Mouse (Mus musculus): ENCODE results near the gene Lst1. TPM values are rescaled to one million over a fixed set of nuclear protein-coding genes. Genes with fewer than 3 reads are reported as not detected.

The Lst1 gene
- polyA plus RNA-seq, 1 experiment from 2014 or later, result 5.0 TPM

GRCm38 (mm10) chr17:35140490-35140996 lies 47.7 kb downstream of the Lst1 start:
- H3K4me1 ChIP-seq (ENCODE audit: control insufficient read depth, insufficient read depth, low read length), result peaks cover 9% of the 10 kb centered on the region; the same call in 1 of the 2 replicates
- H3K9ac ChIP-seq (ENCODE audit: low read depth, low read length), result no peak overlapping the region
- no peak overlapping the region for H3K4me3 ChIP-seq (ENCODE audit: low read depth, low read length)
- no peak overlapping the region for H3K27ac ChIP-seq (ENCODE audit: low read depth, low read length)
- no peaks in the 10 kb centered on the region for H3K9me3 ChIP-seq (replicated peaks; ENCODE audit: control insufficient read depth, low read length)
- H3K36me3 ChIP-seq (ENCODE audit: control insufficient read depth, insufficient read depth, low read length), result peaks cover 70% of the 10 kb centered on the region
- 78% methylated on average over 16 of the region's 16 CpGs for WGBS (ENCODE audit: insufficient replicate concordance)
- no peaks in the 10 kb centered on the region for H3K27me3 ChIP-seq (ENCODE audit: control insufficient read depth, insufficient read depth, low read length)
- no peak overlapping the region for H3K4me2 ChIP-seq
- ATAC-seq (replicated peaks; ENCODE audit: insufficient number of reproducible peaks, low FRiP score, low TSS enrichment), result no peak

- no peak for ATAC-seq (replicated peaks; ENCODE audit: insufficient number of reproducible peaks, low FRiP score, low TSS enrichment)
- no peak overlapping the region; the same call in 1 of the 2 replicates for H3K27ac ChIP-seq (ENCODE audit: low read depth, low read length)
- no peaks in the 10 kb centered on the region for H3K27me3 ChIP-seq (ENCODE audit: control insufficient read depth, insufficient read depth, low read length)
- WGBS (ENCODE audit: insufficient replicate concordance), result 95% methylated on average over 3 of the region's 3 CpGs
- H3K9me3 ChIP-seq (replicated peaks; ENCODE audit: control insufficient read depth, low read length), result no peaks in the 10 kb centered on the region
- peak overlapping the region; percentile 0; the same call in 1 of the 2 replicates for H3K4me3 ChIP-seq (ENCODE audit: low read depth, low read length)
- H3K36me3 ChIP-seq (ENCODE audit: control insufficient read depth, insufficient read depth, low read length), result peaks cover 58% of the 10 kb centered on the region
- H3K4me2 ChIP-seq, result no peak overlapping the region
- peaks cover 9% of the 10 kb centered on the region; the same call in 1 of the 2 replicates for H3K4me1 ChIP-seq (ENCODE audit: control insufficient read depth, insufficient read depth, low read length)
- H3K9ac ChIP-seq (ENCODE audit: low read depth, low read length), result no peak overlapping the region
These were observed 49.0 kb downstream of the Lst1 start for GRCm38 (mm10) chr17:35139269-35139668.

- Histone ChIP-seq H3K27ac (ENCODE audit: low read depth, low read length) (peak overlapping the region; percentile 96), H3K4me3 (ENCODE audit: low read depth, low read length) (peak overlapping the region; percentile 76), H3K4me2 (peak overlapping the region; percentile 94), H3K9ac (ENCODE audit: low read depth, low read length) (peak overlapping the region; percentile 91), H3K27me3 (ENCODE audit: control insufficient read depth, insufficient read depth, low read length) (no peaks in the 10 kb centered on the region), H3K36me3 (ENCODE audit: control insufficient read depth, insufficient read depth, low read length) (peaks cover 24% of the 10 kb centered on the region), H3K9me3 (replicated peaks; ENCODE audit: control insufficient read depth, low read length) (no peaks in the 10 kb centered on the region), H3K4me1 (ENCODE audit: control insufficient read depth, insufficient read depth, low read length) (peaks cover 9% of the 10 kb centered on the region; the same call in 1 of the 2 replicates)
- ATAC-seq (replicated peaks; ENCODE audit: insufficient number of reproducible peaks, low FRiP score, low TSS enrichment), result peak; percentile 63
- under 1% methylated on average over 42 of the region's 43 CpGs for WGBS (ENCODE audit: insufficient replicate concordance)
These were observed 52.5 kb downstream of the Lst1 start for GRCm38 (mm10) chr17:35135591-35136320.

Small RNA genes lying within 50 kb of the gene (microRNA-seq; reads per million reads assigned to microRNA genes)
- gene Mir6973a (ENCODE audit: borderline number of aligned reads), result not detected
- gene Mir6974 (ENCODE audit: borderline number of aligned reads), result not detected

Other genes starting within 250 kb of the Lst1 start
- 0.48 and 0.50 TPM in 2 replicates for gene Hspa1b, start 229.2 kb downstream of the Lst1 start, polyA plus RNA-seq (2014; fragmentation: Nextera tagmentation; extraction: Ambion mirVana)
- gene Gm20481, start 218.5 kb downstream of the Lst1 start, polyA plus RNA-seq (2014; fragmentation: Nextera tagmentation; extraction: Ambion mirVana), result not detected in 2 replicates
- 1.9 and 2.5 TPM in 2 replicates for gene Hspa1a, start 216.3 kb downstream of the Lst1 start, polyA plus RNA-seq (2014; fragmentation: Nextera tagmentation; extraction: Ambion mirVana)
- 1.7 and 4.0 TPM in 2 replicates for gene Hspa1l, start 215.7 kb downstream of the Lst1 start, polyA plus RNA-seq (2014; fragmentation: Nextera tagmentation; extraction: Ambion mirVana)
- 162 and 169 TPM in 2 replicates for gene Lsm2, start 206.6 kb downstream of the Lst1 start, polyA plus RNA-seq (2014; fragmentation: Nextera tagmentation; extraction: Ambion mirVana)
- gene Vars, start 187.5 kb downstream of the Lst1 start, polyA plus RNA-seq (2014; fragmentation: Nextera tagmentation; extraction: Ambion mirVana), result 55.7 and 59.7 TPM in 2 replicates
- 0.20 and 0.27 TPM in 2 replicates for gene Vwa7, start 171.9 kb downstream of the Lst1 start, polyA plus RNA-seq (2014; fragmentation: Nextera tagmentation; extraction: Ambion mirVana)
- gene Sapcd1, start 160.4 kb downstream of the Lst1 start, polyA plus RNA-seq (2014; fragmentation: Nextera tagmentation; extraction: Ambion mirVana), result 1.8 and 2.1 TPM in 2 replicates
- 4.4 and 4.6 TPM in 2 replicates for gene Msh5, start 141.7 kb downstream of the Lst1 start, polyA plus RNA-seq (2014; fragmentation: Nextera tagmentation; extraction: Ambion mirVana)
- 86.4 and 228 TPM in 2 replicates for gene Clic1, start 138.5 kb downstream of the Lst1 start, polyA plus RNA-seq (2014; fragmentation: Nextera tagmentation; extraction: Ambion mirVana)
- gene Ddah2, start 129.4 kb downstream of the Lst1 start, polyA plus RNA-seq (2014; fragmentation: Nextera tagmentation; extraction: Ambion mirVana), result 213 and 217 TPM in 2 replicates
- not detected in 2 replicates for gene Ly6g6c, start 123.1 kb downstream of the Lst1 start, polyA plus RNA-seq (2014; fragmentation: Nextera tagmentation; extraction: Ambion mirVana)
- 1.4 and 1.8 TPM in 2 replicates for gene Mpig6b, start 122.3 kb downstream of the Lst1 start, polyA plus RNA-seq (2014; fragmentation: Nextera tagmentation; extraction: Ambion mirVana)
- 0.42 TPM in 1 of 2 replicates, not detected in the other for gene Ly6g6e, start 111.5 kb downstream of the Lst1 start, polyA plus RNA-seq (2014; fragmentation: Nextera tagmentation; extraction: Ambion mirVana)
- 2.0 and 2.2 TPM in 2 replicates for gene Ly6g6d, start 110.4 kb downstream of the Lst1 start, polyA plus RNA-seq (2014; fragmentation: Nextera tagmentation; extraction: Ambion mirVana)
- 1.8 TPM in 2 replicates for gene Ly6g6f, start 102.8 kb downstream of the Lst1 start, polyA plus RNA-seq (2014; fragmentation: Nextera tagmentation; extraction: Ambion mirVana)
- 47.4 and 51.2 TPM in 2 replicates for gene Abhd16a, start 99.2 kb downstream of the Lst1 start, polyA plus RNA-seq (2014; fragmentation: Nextera tagmentation; extraction: Ambion mirVana)
- gene Ly6g5c, start 80.2 kb downstream of the Lst1 start, polyA plus RNA-seq (2014; fragmentation: Nextera tagmentation; extraction: Ambion mirVana), result not detected in 2 replicates
- gene Ly6g5b, start 73.0 kb downstream of the Lst1 start, polyA plus RNA-seq (2014; fragmentation: Nextera tagmentation; extraction: Ambion mirVana), result 0.36 and 0.56 TPM in 2 replicates
- gene Gpank1, start 67.0 kb downstream of the Lst1 start, polyA plus RNA-seq (2014; fragmentation: Nextera tagmentation; extraction: Ambion mirVana), result 15.7 and 17.2 TPM in 2 replicates
- 221 and 222 TPM in 2 replicates for gene Csnk2b, start 66.4 kb downstream of the Lst1 start, polyA plus RNA-seq (2014; fragmentation: Nextera tagmentation; extraction: Ambion mirVana)
- 8.4 and 10.8 TPM in 2 replicates for gene D17H6S53E, start 62.1 kb downstream of the Lst1 start, polyA plus RNA-seq (2014; fragmentation: Nextera tagmentation; extraction: Ambion mirVana)
- 2.3 and 12.9 TPM in 2 replicates for gene Apom, start 56.4 kb downstream of the Lst1 start, polyA plus RNA-seq (2014; fragmentation: Nextera tagmentation; extraction: Ambion mirVana)
- gene Bag6, start 53.3 kb downstream of the Lst1 start, polyA plus RNA-seq (2014; fragmentation: Nextera tagmentation; extraction: Ambion mirVana), result 72.5 and 77.4 TPM in 2 replicates
- gene Prrc2a, start 23.5 kb downstream of the Lst1 start, polyA plus RNA-seq (2014; fragmentation: Nextera tagmentation; extraction: Ambion mirVana), result 128 and 163 TPM in 2 replicates
- gene Aif1, start 12.4 kb downstream of the Lst1 start, polyA plus RNA-seq (2014; fragmentation: Nextera tagmentation; extraction: Ambion mirVana), result 2.7 and 4.2 TPM in 2 replicates
- gene Ltb, start 6.0 kb upstream of the Lst1 start, polyA plus RNA-seq (2014; fragmentation: Nextera tagmentation; extraction: Ambion mirVana), result 0.42 TPM in 1 of 2 replicates, not detected in the other
- gene Tnf, start 13.6 kb upstream of the Lst1 start, polyA plus RNA-seq (2014; fragmentation: Nextera tagmentation; extraction: Ambion mirVana), result not detected in 2 replicates
- not detected in 2 replicates for gene Lta, start 16.9 kb upstream of the Lst1 start, polyA plus RNA-seq (2014; fragmentation: Nextera tagmentation; extraction: Ambion mirVana)
- gene Gm16181, start 32.4 kb upstream of the Lst1 start, polyA plus RNA-seq (2014; fragmentation: Nextera tagmentation; extraction: Ambion mirVana), result 0.44 TPM in 1 of 2 replicates, not detected in the other
- gene Atp6v1g2, start 45.2 kb upstream of the Lst1 start, polyA plus RNA-seq (2014; fragmentation: Nextera tagmentation; extraction: Ambion mirVana), result 9.3 and 10.1 TPM in 2 replicates
- gene Nfkbil1, start 47.4 kb upstream of the Lst1 start, polyA plus RNA-seq (2014; fragmentation: Nextera tagmentation; extraction: Ambion mirVana), result 2.3 and 4.9 TPM in 2 replicates
- gene Ddx39b, start 53.3 kb upstream of the Lst1 start, polyA plus RNA-seq (2014; fragmentation: Nextera tagmentation; extraction: Ambion mirVana), result 317 and 318 TPM in 2 replicates
- 21.0 and 29.1 TPM in 2 replicates for gene H2-D1, start 74.3 kb upstream of the Lst1 start, polyA plus RNA-seq (2014; fragmentation: Nextera tagmentation; extraction: Ambion mirVana)
- 0.18 and 0.53 TPM in 2 replicates for gene H2-Q1, start 132.0 kb upstream of the Lst1 start, polyA plus RNA-seq (2014; fragmentation: Nextera tagmentation; extraction: Ambion mirVana)
- gene H2-Q2, start 153.8 kb upstream of the Lst1 start, polyA plus RNA-seq (2014; fragmentation: Nextera tagmentation; extraction: Ambion mirVana), result 9.0 and 10.1 TPM in 2 replicates
- gene H2-Q4, start 191.2 kb upstream of the Lst1 start, polyA plus RNA-seq (2014; fragmentation: Nextera tagmentation; extraction: Ambion mirVana), result 1.8 and 2.7 TPM in 2 replicates
- 0.38 and 0.39 TPM in 2 replicates for gene H2-Q6, start 236.4 kb upstream of the Lst1 start, polyA plus RNA-seq (2014; fragmentation: Nextera tagmentation; extraction: Ambion mirVana)

Data from heart, embryonic 11.5 days (tissue).